Mouse (Mus musculus) layer of hippocampus, adult 11-12 months (tissue): ENCODE results near the gene Mepce.

Source experiments
- DNase-seq: peaks from one replicate; pipeline ENCODE4 v3.0.0; 2022; ENCODE audit warnings: low spot score

The Mepce gene

GRCm38 (mm10) chr5:137741023-137741931, 46.2 kb downstream of the Mepce start, which contains the start of gene Nyap1:
Gene Nyap1 (minus strand): TSS chr5:137741607.
- peak; percentile 80 for DNase-seq

DNA sequence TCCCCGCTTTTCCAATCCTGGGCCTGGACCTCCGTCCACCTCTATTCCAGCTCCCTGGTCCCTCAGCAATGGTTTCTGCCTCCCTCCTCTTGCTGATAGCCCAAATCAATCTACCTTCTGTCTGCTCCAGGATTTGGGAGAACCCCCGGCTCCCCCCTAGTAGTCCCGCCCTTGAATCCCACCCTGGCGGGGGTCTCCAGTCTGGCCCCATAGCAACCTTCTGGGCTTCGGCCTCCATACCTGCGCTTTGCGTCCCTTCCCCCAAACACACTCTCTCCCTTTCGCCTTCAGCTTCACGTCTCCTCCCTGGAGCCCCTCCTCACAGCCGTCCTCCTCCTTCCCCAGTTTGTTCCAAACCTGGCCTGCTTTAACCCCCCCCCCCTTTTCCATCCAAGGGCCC, 46.9 kb downstream of the Mepce start:
- no peak for DNase-seq

- DNase-seq: no peak
These were observed 48.0 kb downstream of the Mepce start for GRCm38 (mm10) chr5:137739471-137739870.

DNA sequence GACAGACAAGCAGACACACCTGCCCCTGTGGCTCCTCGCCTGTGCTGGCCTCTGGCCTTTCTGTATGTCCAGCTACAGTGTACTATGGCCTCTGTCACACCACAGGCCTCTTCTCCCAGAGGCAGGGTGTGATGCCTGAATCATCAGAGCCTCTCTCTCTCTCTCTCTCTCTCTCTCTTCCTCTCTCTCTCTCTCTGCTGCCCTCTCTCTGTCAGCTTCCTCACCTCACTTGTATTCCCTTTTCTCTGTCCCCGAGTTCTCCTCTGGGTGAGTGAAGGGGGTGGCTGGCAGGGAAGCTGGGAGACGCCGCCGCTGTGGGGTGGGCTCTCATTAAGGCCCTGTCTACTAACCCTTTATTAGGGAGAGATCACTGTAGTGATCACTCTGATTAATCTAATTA, 48.9 kb downstream of the Mepce start:
- DNase-seq: no peak

DNA sequence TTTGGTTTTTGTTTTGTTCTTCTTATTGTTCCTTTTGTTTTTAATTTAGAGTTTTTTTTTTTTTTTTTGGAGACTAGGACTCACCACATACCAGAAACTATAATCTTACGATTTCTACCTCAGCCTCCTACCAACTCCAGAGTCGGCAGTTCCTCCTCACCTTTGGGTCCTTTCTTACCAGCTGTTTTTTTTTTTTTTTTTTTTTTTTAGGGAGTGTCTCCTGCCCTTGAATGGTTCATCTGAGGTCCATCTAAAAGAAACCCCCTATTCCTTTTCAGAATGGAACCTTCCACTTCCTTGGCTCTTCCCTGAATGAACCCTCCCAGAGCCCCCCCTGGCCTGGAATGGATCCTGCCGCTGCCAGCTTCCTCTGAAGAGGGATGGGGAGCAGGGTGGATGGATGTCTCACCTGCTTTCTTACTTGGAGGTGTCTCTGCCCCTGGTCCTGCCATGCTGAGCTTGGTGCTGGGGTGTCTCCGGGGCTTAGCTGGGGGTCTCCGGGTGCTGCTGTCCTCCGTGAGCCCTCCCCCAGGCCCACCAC, 50.0 kb downstream of the Mepce start:
- peak; percentile 7 for DNase-seq

DNA sequence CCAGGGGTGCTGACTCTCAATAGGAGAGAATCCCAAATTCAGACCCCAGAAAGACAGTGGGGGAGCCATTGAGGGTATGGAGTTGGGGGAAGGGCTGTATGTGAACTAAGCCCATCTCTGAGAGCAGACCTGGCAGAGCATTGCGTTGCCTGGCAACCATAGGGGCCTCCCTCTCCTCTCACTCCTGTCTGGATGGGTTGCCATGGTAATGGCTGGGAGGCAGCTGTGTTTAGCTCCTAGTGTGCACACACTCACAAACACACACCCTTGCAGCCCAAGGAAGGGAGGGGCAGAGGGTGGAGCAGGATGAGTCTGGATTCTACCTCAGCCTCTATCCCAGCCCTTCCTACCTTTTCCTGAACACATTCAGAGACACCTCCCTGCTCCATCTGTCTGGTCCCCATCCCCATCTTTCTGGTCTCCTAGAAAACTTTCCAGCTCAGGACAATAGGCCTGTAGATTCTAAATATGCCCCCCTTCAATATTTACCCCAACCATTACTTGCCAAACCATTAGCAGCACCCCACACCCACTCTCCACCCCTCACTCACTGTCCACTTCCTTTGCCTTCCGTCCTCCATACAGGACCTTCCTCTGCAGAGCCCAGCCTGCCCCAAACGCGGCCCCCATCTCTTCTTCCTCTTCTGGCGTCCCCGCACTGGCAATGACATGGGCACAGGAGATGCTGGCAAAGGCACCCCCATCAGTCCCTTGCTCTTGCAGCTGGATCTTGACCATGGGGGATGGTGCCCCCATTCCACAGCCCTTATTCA, 53.0 kb downstream of the Mepce start:
- DNase-seq: peak; percentile 88

GRCm38 (mm10) chr5:137733638-137734288, 53.7 kb downstream of the Mepce start:
- no peak for DNase-seq
